Mouse (Mus musculus) heart, postnatal 14 days (tissue): Measurements from ENCODE around the gene Nup43. TPM values are rescaled to one million over a fixed set of nuclear protein-coding genes. Genes with fewer than 3 reads are reported as not detected.
A peak's percentile ranks its signal among the peaks of the same experiment; 100 is the strongest.

Experiments
- DNase-seq, 2 experiments: peaks; one replicate each; pipeline ENCODE4 v3.0.0; 2021 to 2022
- intact Hi-C: fragments of 180-260 bp; cut with DNase I; formaldehyde crosslinking; loops from one replicate; pipeline ENCODE4 v1.15.1; 2025
- total RNA-seq, 2 experiments: library from RNA; stranded (reverse); gene quantifications; 2 replicates each; pipeline ENCODE4 v1.2.3; 2021

The Nup43 gene
- total RNA-seq, 2 experiments from 2014 or later = 4.8 to 5.5 TPM

- peak; percentile 83 for DNase-seq
- intact Hi-C loops = no loop called here
These were observed 14.2 kb downstream of the Nup43 start for GRCm38 (mm10) chr10:7681343-7682025.

- no peak for DNase-seq
- intact Hi-C loops = no loop called here
These were observed 14.9 kb downstream of the Nup43 start for GRCm38 (mm10) chr10:7682249-7682648.

GRCm38 (mm10) chr10:7686902-7687301 is 19.6 kb downstream of the Nup43 start:
- DNase-seq = no peak
- intact Hi-C loops = no loop called here

GRCm38 (mm10) chr10:7695286-7695685 is 28.0 kb downstream of the Nup43 start:
- DNase-seq = no peak
- intact Hi-C loops = no loop called here

GRCm38 (mm10) chr10:7700120-7700519 is 32.8 kb downstream of the Nup43 start:
- no peak for DNase-seq
- intact Hi-C loops = no loop called here

- DNase-seq = no peak
- intact Hi-C loops = no loop called here
These were observed 35.3 kb downstream of the Nup43 start for GRCm38 (mm10) chr10:7702586-7702985.

GRCm38 (mm10) chr10:7710121-7710520 is 42.8 kb downstream of the Nup43 start:
- intact Hi-C loops = no loop called here
- no peak for DNase-seq

GRCm38 (mm10) chr10:7712506-7712905 is 45.2 kb downstream of the Nup43 start:
- no peak for DNase-seq
- intact Hi-C loops = no loop called here

GRCm38 (mm10) chr10:7715056-7715455 is 47.8 kb downstream of the Nup43 start:
- intact Hi-C loops = no loop called here
- no peak for DNase-seq

- intact Hi-C loops = no loop called here
These were observed 58.6 kb downstream of the Nup43 start, which contains the start of gene Katna1 for GRCm38 (mm10) chr10:7725751-7726500. Gene Katna1, plus strand, starts transcription at chr10:7726000.

GRCm38 (mm10) chr10:7726501-7726812 is 59.2 kb downstream of the Nup43 start:
- no peak for DNase-seq
- intact Hi-C loops = no loop called here

More at GRCm38 (mm10) chr10:7725751-7726500, 58.6 kb downstream of the Nup43 start, which contains the start of gene Katna1:
- DNase-seq = peak; percentile 93 to 96

GRCm38 (mm10) chr10:7727011-7727410 is 59.7 kb downstream of the Nup43 start:
- no peak for DNase-seq
- intact Hi-C loops = no loop called here

Other genes starting within 250 kb of the Nup43 start
- gene Ulbp1, start 193.9 kb upstream of the Nup43 start, total RNA-seq = 1 to 10 TPM; 5.5 to 8.7 TPM
- 1 to 10 TPM; 2.1 TPM for gene Lrp11, start 77.7 kb upstream of the Nup43 start, total RNA-seq
- gene Pcmt1, start 13.6 kb downstream of the Nup43 start, total RNA-seq = 100 to 1,000 TPM in 1 of 2 experiments, 10 to 100 TPM in 1; 98.7 to 106 TPM
- gene Lats1, start 13.7 kb downstream of the Nup43 start, total RNA-seq = 10 to 100 TPM; 16.9 to 17.2 TPM
- gene Katna1, start 58.5 kb downstream of the Nup43 start, total RNA-seq = 10 to 100 TPM; 14.7 TPM
- 10 to 100 TPM; 83.4 to 96.4 TPM for gene Ginm1, start 125.3 kb downstream of the Nup43 start, total RNA-seq
- 10 to 100 TPM; 16.5 to 17.1 TPM for gene Ppil4, start 125.4 kb downstream of the Nup43 start, total RNA-seq
- gene Zc3h12d, start 165.0 kb downstream of the Nup43 start, total RNA-seq = under 1 TPM; 0.24 to 0.29 TPM